Mouse (Mus musculus): ENCODE results near the gene Igsf21. TPM values are rescaled to one million over a fixed set of nuclear protein-coding genes. Genes with fewer than 3 reads are reported as not detected.

The Igsf21 gene
- polyA plus RNA-seq, 1 experiment from 2014 or later, result 30.0 TPM

GRCm38 (mm10) chr4:140214406-140214805 lies 32.2 kb downstream of the Igsf21 start:
- Histone ChIP-seq H3K9me3 (replicated peaks; ENCODE audit: control insufficient read depth, low read length) (no peaks in the 10 kb centered on the region), H3K4me2 (ENCODE audit: low read length) (no peak overlapping the region), H3K9ac (ENCODE audit: low read length) (no peak overlapping the region), H3K27me3 (replicated peaks; ENCODE audit: control insufficient read depth, insufficient read depth, low read length) (no peaks in the 10 kb centered on the region), H3K36me3 (ENCODE audit: control insufficient read depth, insufficient read depth, low read length) (no peaks in the 10 kb centered on the region), H3K27ac (ENCODE audit: low read depth, low read length) (no peak overlapping the region), H3K4me3 (ENCODE audit: low read depth, low read length) (no peak overlapping the region), H3K4me1 (ENCODE audit: control insufficient read depth, insufficient read depth, low read length) (peaks cover 31% of the 10 kb centered on the region)
- 58% methylated on average over 14 of the region's 14 CpGs for WGBS
- DNase-seq (ENCODE audit: low spot score) (no peak), ATAC-seq (no peak)

GRCm38 (mm10) chr4:140210129-140210890 lies 36.3 kb downstream of the Igsf21 start:
- Histone ChIP-seq H3K9me3 (replicated peaks; ENCODE audit: control insufficient read depth, low read length) (no peaks in the 10 kb centered on the region), H3K4me1 (ENCODE audit: control insufficient read depth, insufficient read depth, low read length) (peaks cover 26% of the 10 kb centered on the region), H3K36me3 (ENCODE audit: control insufficient read depth, insufficient read depth, low read length) (no peaks in the 10 kb centered on the region), H3K4me3 (ENCODE audit: low read depth, low read length) (no peak overlapping the region), H3K4me2 (ENCODE audit: low read length) (no peak overlapping the region), H3K27ac (ENCODE audit: low read depth, low read length) (peak overlapping the region; percentile 58; the same call in 1 of the 2 replicates), H3K27me3 (replicated peaks; ENCODE audit: control insufficient read depth, insufficient read depth, low read length) (no peaks in the 10 kb centered on the region), H3K9ac (ENCODE audit: low read length) (peak overlapping the region; percentile 8; the same call in 1 of the 2 replicates)
- DNase-seq (ENCODE audit: low spot score) (peak; percentile 69), ATAC-seq (peak; percentile 60)
- WGBS, result 45% methylated on average over 11 of the region's 11 CpGs

- ATAC-seq, result peak; percentile 64
- Histone ChIP-seq H3K4me3 (ENCODE audit: low read depth, low read length) (no peak overlapping the region), H3K27me3 (replicated peaks; ENCODE audit: control insufficient read depth, insufficient read depth, low read length) (no peaks in the 10 kb centered on the region), H3K27ac (ENCODE audit: low read depth, low read length) (peak overlapping the region; percentile 17; the same call in 1 of the 2 replicates), H3K9me3 (replicated peaks; ENCODE audit: control insufficient read depth, low read length) (no peaks in the 10 kb centered on the region), H3K9ac (ENCODE audit: low read length) (no peak overlapping the region), H3K4me2 (ENCODE audit: low read length) (no peak overlapping the region), H3K36me3 (ENCODE audit: control insufficient read depth, insufficient read depth, low read length) (no peaks in the 10 kb centered on the region), H3K4me1 (ENCODE audit: control insufficient read depth, insufficient read depth, low read length) (peaks cover 20% of the 10 kb centered on the region)
- WGBS, result 45% methylated on average over 12 of the region's 12 CpGs
- DNase-seq (ENCODE audit: low spot score), result peak; percentile 81
These were observed 40.8 kb downstream of the Igsf21 start for GRCm38 (mm10) chr4:140205811-140206231.

GRCm38 (mm10) chr4:140204775-140205174 lies 41.8 kb downstream of the Igsf21 start:
- ATAC-seq (no peak), DNase-seq (ENCODE audit: low spot score) (no peak)
- H3K9me3 ChIP-seq (replicated peaks; ENCODE audit: control insufficient read depth, low read length), result no peaks in the 10 kb centered on the region
- H3K4me2 ChIP-seq (ENCODE audit: low read length), result no peak overlapping the region
- no peaks in the 10 kb centered on the region for H3K27me3 ChIP-seq (replicated peaks; ENCODE audit: control insufficient read depth, insufficient read depth, low read length)
- 79% methylated on average over 10 of the region's 10 CpGs for WGBS
- no peak overlapping the region for H3K9ac ChIP-seq (ENCODE audit: low read length)
- H3K4me1 ChIP-seq (ENCODE audit: control insufficient read depth, insufficient read depth, low read length), result peaks cover 14% of the 10 kb centered on the region
- no peak overlapping the region for H3K4me3 ChIP-seq (ENCODE audit: low read depth, low read length)
- H3K27ac ChIP-seq (ENCODE audit: low read depth, low read length), result no peak overlapping the region
- H3K36me3 ChIP-seq (ENCODE audit: control insufficient read depth, insufficient read depth, low read length), result no peaks in the 10 kb centered on the region

- Histone ChIP-seq H3K27ac (ENCODE audit: low read depth, low read length) (no peak overlapping the region), H3K4me2 (ENCODE audit: low read length) (no peak overlapping the region)
These were observed 42.8 kb downstream of the Igsf21 start for GRCm38 (mm10) chr4:140203696-140204272.

GRCm38 (mm10) chr4:140202196-140202595 lies 44.4 kb downstream of the Igsf21 start:
- no peak overlapping the region for H3K9ac ChIP-seq (ENCODE audit: low read length)
- WGBS, result 43% methylated on average over 6 of the region's 6 CpGs

More at GRCm38 (mm10) chr4:140203696-140204272, 42.8 kb downstream of the Igsf21 start:
- 84% methylated on average over 12 of the region's 12 CpGs for WGBS
- Histone ChIP-seq H3K4me1 (ENCODE audit: control insufficient read depth, insufficient read depth, low read length) (peaks cover 14% of the 10 kb centered on the region), H3K9me3 (replicated peaks; ENCODE audit: control insufficient read depth, low read length) (no peaks in the 10 kb centered on the region), H3K9ac (ENCODE audit: low read length) (no peak overlapping the region), H3K4me3 (ENCODE audit: low read depth, low read length) (no peak overlapping the region), H3K36me3 (ENCODE audit: control insufficient read depth, insufficient read depth, low read length) (no peaks in the 10 kb centered on the region), H3K27me3 (replicated peaks; ENCODE audit: control insufficient read depth, insufficient read depth, low read length) (no peaks in the 10 kb centered on the region)
- ATAC-seq (no peak), DNase-seq (ENCODE audit: low spot score) (no peak)

GRCm38 (mm10) chr4:140200296-140200695 lies 46.3 kb downstream of the Igsf21 start:
- Histone ChIP-seq H3K9me3 (replicated peaks; ENCODE audit: control insufficient read depth, low read length) (no peaks in the 10 kb centered on the region), H3K27ac (ENCODE audit: low read depth, low read length) (no peak overlapping the region), H3K36me3 (ENCODE audit: control insufficient read depth, insufficient read depth, low read length) (no peaks in the 10 kb centered on the region), H3K4me3 (ENCODE audit: low read depth, low read length) (no peak overlapping the region), H3K9ac (ENCODE audit: low read length) (no peak overlapping the region), H3K27me3 (replicated peaks; ENCODE audit: control insufficient read depth, insufficient read depth, low read length) (no peaks in the 10 kb centered on the region), H3K4me2 (ENCODE audit: low read length) (no peak overlapping the region), H3K4me1 (ENCODE audit: control insufficient read depth, insufficient read depth, low read length) (peaks cover 2% of the 10 kb centered on the region)
- no peak for DNase-seq (ENCODE audit: low spot score)
- ATAC-seq, result no peak
- WGBS, result 90% methylated on average over 14 of the region's 14 CpGs

More at GRCm38 (mm10) chr4:140202196-140202595, 44.4 kb downstream of the Igsf21 start:
- H3K27ac ChIP-seq (ENCODE audit: low read depth, low read length), result no peak overlapping the region
- DNase-seq (ENCODE audit: low spot score) (no peak), ATAC-seq (no peak)
- peaks cover 14% of the 10 kb centered on the region for H3K4me1 ChIP-seq (ENCODE audit: control insufficient read depth, insufficient read depth, low read length)
- no peaks in the 10 kb centered on the region for H3K9me3 ChIP-seq (replicated peaks; ENCODE audit: control insufficient read depth, low read length)
- no peak overlapping the region for H3K4me3 ChIP-seq (ENCODE audit: low read depth, low read length)
- no peaks in the 10 kb centered on the region for H3K36me3 ChIP-seq (ENCODE audit: control insufficient read depth, insufficient read depth, low read length)
- H3K4me2 ChIP-seq (ENCODE audit: low read length), result no peak overlapping the region
- H3K27me3 ChIP-seq (replicated peaks; ENCODE audit: control insufficient read depth, insufficient read depth, low read length), result no peaks in the 10 kb centered on the region

- Histone ChIP-seq H3K27me3 (replicated peaks; ENCODE audit: control insufficient read depth, insufficient read depth, low read length) (no peaks in the 10 kb centered on the region), H3K27ac (ENCODE audit: low read depth, low read length) (no peak overlapping the region), H3K4me3 (ENCODE audit: low read depth, low read length) (no peak overlapping the region), H3K36me3 (ENCODE audit: control insufficient read depth, insufficient read depth, low read length) (no peaks in the 10 kb centered on the region), H3K9ac (ENCODE audit: low read length) (no peak overlapping the region), H3K9me3 (replicated peaks; ENCODE audit: control insufficient read depth, low read length) (no peaks in the 10 kb centered on the region), H3K4me2 (ENCODE audit: low read length) (no peak overlapping the region), H3K4me1 (ENCODE audit: control insufficient read depth, insufficient read depth, low read length) (no peaks in the 10 kb centered on the region)
- no peak for ATAC-seq
- DNase-seq (ENCODE audit: low spot score), result no peak
- 68% methylated on average over 9 of the region's 9 CpGs for WGBS
These were observed 49.9 kb downstream of the Igsf21 start for GRCm38 (mm10) chr4:140196717-140197116.
